Mouse (Mus musculus): ENCODE data around the gene Tbx20. TPM values are rescaled to one million over a fixed set of nuclear protein-coding genes. Genes with fewer than 3 reads are reported as not detected.

Gene Tbx20
- polyA plus RNA-seq, 1 experiment from 2014 or later, result 0.32 TPM

DNA sequence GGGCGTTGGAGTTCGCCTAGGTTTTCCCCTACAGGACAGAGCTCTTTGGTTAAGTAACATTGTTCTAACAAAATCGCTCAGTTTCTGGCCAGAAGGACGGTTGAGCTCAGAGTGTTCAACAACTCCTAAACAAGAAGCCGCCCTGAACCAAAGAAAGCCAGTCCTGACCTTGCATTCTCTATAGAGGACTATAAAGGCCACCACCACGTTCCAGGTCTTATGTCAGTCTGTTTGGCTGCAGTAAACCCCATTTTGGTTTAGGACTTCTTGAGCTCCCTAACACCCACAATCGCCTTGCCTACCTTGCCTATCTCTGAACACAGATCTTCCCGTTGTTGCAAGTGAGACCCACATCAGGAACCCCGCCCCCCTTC is 77.7 kb downstream of the Tbx20 start:
- no peak overlapping the region for H3K9ac ChIP-seq

GRCm38 (mm10) chr9:24695700-24696404 is 78.3 kb downstream of the Tbx20 start, which contains the start of gene Dpy19l2:
Gene Dpy19l2, minus strand, starts transcription at chr9:24696293.
- WGBS, result 1% methylated on average over 45 of the region's 45 CpGs
- peak within 1 kb of the TSS; percentile 90 for H3K4me2 ChIP-seq
- H3K27me3 ChIP-seq (ENCODE audit: insufficient read depth, low read length), result peaks cover 11% of the 10 kb centered on the region; the same call in 1 of the 2 replicates
- no peak within 1 kb of the TSS; the same call in 1 of the 2 replicates for H3K9ac ChIP-seq
- ATAC-seq (ENCODE audit: insufficient read depth), result peak; percentile 95
- H3K9me3 ChIP-seq (ENCODE audit: low read depth, low read length), result no peaks in the 10 kb centered on the region
- TF ChIP-seq CTCF (IDR thresholded peaks at IDR 0.05; ENCODE audit: low read depth), result no peak
- H3K27ac ChIP-seq (ENCODE audit: low read depth), result no peak within 1 kb of the TSS
- DNase-seq, result peak; percentile 65
- peak within 1 kb of the TSS; percentile 39 for H3K4me3 ChIP-seq (ENCODE audit: low read depth, low read length)
- H3K36me3 ChIP-seq (ENCODE audit: insufficient read depth), result no peaks in the 10 kb centered on the region
- H3K4me1 ChIP-seq (ENCODE audit: insufficient read depth), result no peaks in the 10 kb centered on the region

More for the DNA sequence above, 77.7 kb downstream of the Tbx20 start:
- Histone ChIP-seq H3K27ac (ENCODE audit: low read depth) (no peak overlapping the region), H3K4me3 (ENCODE audit: low read depth, low read length) (peak overlapping the region; percentile 39), H3K36me3 (ENCODE audit: insufficient read depth) (no peaks in the 10 kb centered on the region), H3K27me3 (ENCODE audit: insufficient read depth, low read length) (peaks cover 11% of the 10 kb centered on the region; the same call in 1 of the 2 replicates), H3K9me3 (ENCODE audit: low read depth, low read length) (no peaks in the 10 kb centered on the region), H3K4me2 (peak overlapping the region; percentile 90), H3K4me1 (ENCODE audit: insufficient read depth) (no peaks in the 10 kb centered on the region)
- ATAC-seq (ENCODE audit: insufficient read depth) (0 out of 2 replicates have a peak, but pooled peaks have one; percentile 10), DNase-seq (no peak)
- 7% methylated on average over 8 of the region's 9 CpGs for WGBS
- TF ChIP-seq CTCF (IDR thresholded peaks at IDR 0.05; ENCODE audit: low read depth), result no peak

Other genes with a start within 250 kb of the Tbx20 start
- gene Cypt4, start 149.1 kb downstream of the Tbx20 start, polyA plus RNA-seq (2014; fragmentation: Nextera tagmentation; extraction: Ambion mirVana), result not detected in 2 replicates
- 0.11 TPM in 1 of 2 replicates, not detected in the other for gene Dpy19l2, start 78.0 kb downstream of the Tbx20 start, polyA plus RNA-seq (2014; fragmentation: Nextera tagmentation; extraction: Ambion mirVana)